8 mouse cellular contexts compared by ENCODE assay signal in genomic region chr4:126103057-126103581, GRCm38 (mm10). TPM values are rescaled to one million over a fixed set of nuclear protein-coding genes. Genes with fewer than 3 reads are reported as not detected.
DNase-seq lines count a peak whose midpoint lies in the region; ATAC-seq lines count a peak whose summit lies in the region.

No protein-coding gene starts in this region.

- H3K27ac ChIP-seq in hindbrain, embryonic 12.5 days = peak overlapping the region; percentile 82

- no peaks in the 10 kb centered on the region for H3K9me3 ChIP-seq in hindbrain, embryonic 12.5 days (replicated peaks)

- peak overlapping the region; percentile 97 for H3K4me2 ChIP-seq in hindbrain, embryonic 12.5 days (replicated peaks)

- peak overlapping the region; percentile 94 for H3K4me3 ChIP-seq in hindbrain, embryonic 12.5 days

- no peaks in the 10 kb centered on the region for H3K27me3 ChIP-seq in hindbrain, embryonic 12.5 days

- DNase-seq in Muller cell, postnatal 12 days (ENCODE audit: inconsistent ontology term) = peak; percentile 97
- peak; percentile 91 to 92 for DNase-seq in cerebellum, postnatal 10 days
- DNase-seq in frontal cortex, postnatal 10 days (ENCODE audit: low spot score in 2 of 2) = peak; percentile 68 to 82
- DNase-seq in layer of hippocampus, postnatal 14 days (ENCODE audit: low spot score in 2 of 2) = peak; percentile 67 to 76
- DNase-seq in lung, postnatal 14 days = peak; percentile 94
- peak; percentile 80 for DNase-seq in ovary, postnatal 36 days (ENCODE audit: low spot score)
- DNase-seq in thymus, postnatal 14 days = peak; percentile 62

- ATAC-seq in hindbrain, embryonic 12.5 days (ENCODE audit: low FRiP score) = peak; percentile 62

- H3K36me3 ChIP-seq in hindbrain, embryonic 12.5 days = peaks cover 14% of the 10 kb centered on the region

- peaks cover 40% of the 10 kb centered on the region for H3K4me1 ChIP-seq in hindbrain, embryonic 12.5 days

- 2% methylated on average over 15 of the region's 15 CpGs for WGBS in hindbrain, embryonic 12.5 days

- peak overlapping the region; percentile 49 for H3K9ac ChIP-seq in hindbrain, embryonic 12.5 days

RNA-seq across cellular contexts. Expression of gene Stk40, which starts 0.6 kb away (rescaled TPM):
- 49.4 and 51.0 TPM in 2 replicates for polyA plus RNA-seq in hindbrain, embryonic 12.5 days (2016; fragmentation: Nextera tagmentation; extraction: Ambion mirVana)
- total RNA-seq in layer of hippocampus, postnatal 14 days (2021) = 10 to 100 TPM; 20.8 to 21.3 TPM

RNA-seq across cellular contexts. Expression of gene Lsm10, which starts 6.7 kb away (rescaled TPM):
- 37.7 and 39.6 TPM in 2 replicates for polyA plus RNA-seq in hindbrain, embryonic 12.5 days (2016; fragmentation: Nextera tagmentation; extraction: Ambion mirVana)
- 10 to 100 TPM; 12.9 to 13.1 TPM for total RNA-seq in layer of hippocampus, postnatal 14 days (2021)

RNA-seq across cellular contexts. Expression of gene Eva1b, which starts 44.4 kb away (rescaled TPM):
- 35.4 and 40.0 TPM in 2 replicates for polyA plus RNA-seq in hindbrain, embryonic 12.5 days (2016; fragmentation: Nextera tagmentation; extraction: Ambion mirVana)
- total RNA-seq in layer of hippocampus, postnatal 14 days (2021) = 1 to 10 TPM; 6.5 to 6.7 TPM

RNA-seq across cellular contexts. Expression of gene Oscp1, which starts 44.8 kb away (rescaled TPM):
- 23.5 and 25.0 TPM in 2 replicates for polyA plus RNA-seq in hindbrain, embryonic 12.5 days (2016; fragmentation: Nextera tagmentation; extraction: Ambion mirVana)
- total RNA-seq in layer of hippocampus, postnatal 14 days (2021) = 10 to 100 TPM; 45.5 to 49.0 TPM

RNA-seq across cellular contexts. Expression of gene Mrps15, which starts 56.4 kb away (rescaled TPM):
- 133 and 140 TPM in 2 replicates for polyA plus RNA-seq in hindbrain, embryonic 12.5 days (2016; fragmentation: Nextera tagmentation; extraction: Ambion mirVana)
- total RNA-seq in layer of hippocampus, postnatal 14 days (2021) = 10 to 100 TPM; 46.6 to 47.9 TPM

Comparison
In these comparisons a context has a peak if more than half of its experiments do, and no peak if none do; other contexts are left out.
1. Peak in every context shown above with its lines: DNase-seq, ATAC-seq, H3K4me3 ChIP-seq and H3K27ac ChIP-seq.